Mouse (Mus musculus) left cerebral cortex, adult 8-10 months (tissue): Measurements from ENCODE around the gene Cdc25b. TPM values are rescaled to one million over a fixed set of nuclear protein-coding genes. Genes with fewer than 3 reads are reported as not detected.

Source experiments
- DNase-seq, 2 experiments: peaks; one replicate each; pipeline ENCODE4 v3.0.0; 2022; ENCODE audit warnings: low spot score in 2 of 2
- total RNA-seq, 4 experiments: library from RNA; stranded (reverse); gene quantifications; 2 replicates each; pipeline ENCODE4 v1.2.4; 2022

The Cdc25b gene
- total RNA-seq, 4 experiments from 2014 or later: 18.3 to 21.9 (median 19.1) TPM

DNA sequence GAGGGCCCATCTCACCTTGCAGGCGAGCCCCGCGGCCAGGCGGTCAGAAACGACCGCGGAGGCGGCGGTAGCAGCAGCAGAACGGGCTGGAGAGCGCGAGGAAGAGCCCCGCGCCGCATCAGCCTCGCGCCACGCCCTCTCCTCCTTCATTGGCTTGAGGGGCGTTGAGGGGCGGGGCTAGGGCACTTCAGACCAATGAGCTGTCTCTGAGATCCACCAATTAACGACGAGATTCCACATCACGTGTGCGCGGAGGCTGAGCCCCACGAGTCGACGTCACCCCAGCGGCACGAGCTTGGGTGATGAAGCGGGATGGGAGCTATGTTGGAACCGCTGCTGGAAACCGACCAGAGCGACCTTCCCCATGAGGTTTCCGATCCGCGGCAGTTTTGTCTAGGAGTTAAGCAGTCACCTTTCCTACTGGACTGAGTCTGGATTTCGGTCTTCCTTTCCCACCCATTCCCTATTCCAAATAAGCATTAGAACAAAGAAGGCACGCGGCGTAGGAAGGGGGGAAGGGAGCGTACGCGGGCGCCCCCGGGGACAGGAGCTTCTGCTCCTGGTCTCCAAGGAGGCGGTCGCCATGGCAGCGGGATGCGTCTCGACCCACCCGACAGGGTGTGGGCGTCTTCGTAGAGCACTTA, 26.7 kb upstream of the Cdc25b start, which contains the start of gene 1700037H04Rik:
TSS of gene 1700037H04Rik (minus strand) at position 144 of the 644 bp plus-strand sequence.
- DNase-seq: peak; percentile 82 to 97

DNA sequence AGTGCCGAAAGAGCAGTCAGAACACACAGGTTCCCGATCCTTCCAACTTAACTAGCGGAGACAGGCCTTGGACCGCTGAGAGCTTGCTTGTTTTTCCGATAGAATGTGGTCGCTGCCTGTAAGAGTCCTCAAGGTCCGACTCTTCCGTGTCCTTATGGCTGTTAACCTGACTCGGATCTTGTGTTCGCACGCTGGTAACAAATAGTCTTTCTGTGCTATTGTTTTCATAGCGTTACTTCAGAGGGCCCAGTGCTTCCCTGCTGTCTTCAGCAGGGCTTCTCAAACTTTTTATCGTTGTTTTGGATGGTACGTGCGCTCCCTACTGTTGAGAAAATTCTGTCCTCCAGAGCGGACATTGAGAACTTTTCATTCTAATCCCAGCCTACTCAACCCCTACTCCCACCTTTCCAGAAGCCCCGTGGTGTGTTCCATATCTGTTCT, 26.1 kb upstream of the Cdc25b start:
- no peak for DNase-seq

DNA sequence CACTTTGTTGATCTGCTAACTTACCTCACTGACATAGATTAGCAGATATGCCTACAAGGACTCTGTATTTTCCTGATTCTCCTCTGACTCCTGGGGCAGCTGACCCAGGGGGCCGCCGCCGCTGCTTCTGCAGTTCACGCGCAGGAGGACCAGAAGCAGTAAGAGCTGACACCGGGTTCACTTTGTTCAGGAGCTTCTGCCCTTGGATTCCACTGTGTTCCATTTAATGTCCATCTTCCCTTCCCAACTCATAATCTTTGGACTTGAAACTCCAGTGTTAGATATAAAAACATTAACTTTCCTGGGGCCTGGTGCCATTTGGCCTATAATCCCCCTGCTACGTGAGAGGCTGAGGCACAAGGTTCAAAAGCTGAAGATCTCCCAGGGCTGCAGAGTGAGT, 22.8 kb upstream of the Cdc25b start:
- no peak for DNase-seq

DNA sequence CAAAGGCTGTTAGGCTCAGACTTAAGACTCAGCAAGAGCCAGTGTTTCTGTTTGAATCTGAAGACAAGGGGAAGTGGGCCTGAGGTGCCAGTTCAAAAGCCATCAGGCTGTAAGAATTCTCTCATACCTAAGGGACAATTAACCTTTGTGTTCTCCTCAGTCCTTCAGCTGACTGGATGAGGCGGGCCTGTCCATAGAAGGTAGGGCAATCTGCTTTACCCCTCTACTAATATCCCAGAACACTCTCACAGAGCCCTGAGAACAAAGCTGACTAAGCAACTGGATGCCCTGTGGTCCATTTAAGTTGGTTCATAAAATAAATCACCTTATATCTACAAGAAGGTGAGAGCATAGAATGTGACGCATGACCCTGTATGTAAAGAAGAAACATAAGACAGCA, 20.6 kb upstream of the Cdc25b start:
- DNase-seq: no peak

DNA sequence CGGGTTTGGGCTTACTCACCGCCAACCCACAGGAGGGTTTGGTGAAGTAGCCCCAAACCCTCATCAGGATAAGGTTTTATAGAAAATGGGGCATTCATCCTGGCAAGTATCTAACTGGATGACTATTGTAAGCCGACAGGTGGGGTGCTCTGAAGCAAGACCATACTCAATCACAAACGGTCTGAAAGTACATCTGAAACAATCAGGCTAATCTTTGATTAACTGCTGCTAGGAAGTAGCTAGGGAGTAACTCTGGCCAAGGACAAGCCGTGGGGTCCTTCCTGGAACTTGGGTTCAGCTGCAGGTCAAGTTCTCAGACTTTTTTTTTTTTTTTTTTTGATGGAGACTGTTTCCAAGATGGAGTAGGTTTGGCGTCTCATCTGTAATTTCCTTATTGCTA, 18.8 kb upstream of the Cdc25b start:
- DNase-seq: no peak

DNA sequence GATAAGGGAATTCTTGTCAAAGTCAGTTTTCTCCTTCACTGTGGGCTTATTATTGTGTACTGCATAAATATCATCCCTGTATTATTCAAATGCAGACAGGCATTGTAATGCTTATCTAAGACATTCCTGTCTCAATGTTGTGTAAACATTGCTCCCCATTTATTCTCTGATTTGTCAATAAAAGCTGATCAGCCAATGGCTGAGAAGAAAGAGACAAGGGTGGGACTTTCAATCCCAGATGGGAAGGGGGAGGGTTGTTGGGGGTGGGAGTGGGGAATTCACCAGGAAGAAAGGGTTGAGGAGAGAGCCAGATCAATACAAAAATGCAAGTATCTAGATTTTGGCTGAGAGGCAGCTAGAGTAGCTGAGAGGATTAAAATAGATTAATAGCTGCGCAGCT, 17.8 kb upstream of the Cdc25b start:
- DNase-seq: no peak

DNA sequence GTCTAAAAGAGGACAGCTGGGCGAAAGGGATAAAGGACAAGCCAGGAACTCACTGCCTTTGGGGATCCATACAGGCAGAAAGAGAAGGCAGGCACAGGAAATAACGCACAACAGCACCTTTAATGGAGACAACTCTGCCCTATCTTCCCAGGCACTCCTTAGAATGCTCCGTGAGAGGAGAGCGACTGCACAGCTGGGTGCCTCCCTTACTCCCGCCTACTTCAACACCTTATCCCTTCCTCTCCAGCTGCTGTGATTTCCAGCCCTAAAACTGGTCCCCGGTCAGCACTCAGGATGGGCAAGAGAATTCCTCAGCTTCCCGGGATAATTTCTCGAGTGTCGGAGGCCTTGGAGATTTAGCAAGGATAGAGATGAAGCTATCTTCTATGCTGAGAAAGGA, 15.8 kb upstream of the Cdc25b start:
- no peak for DNase-seq

DNA sequence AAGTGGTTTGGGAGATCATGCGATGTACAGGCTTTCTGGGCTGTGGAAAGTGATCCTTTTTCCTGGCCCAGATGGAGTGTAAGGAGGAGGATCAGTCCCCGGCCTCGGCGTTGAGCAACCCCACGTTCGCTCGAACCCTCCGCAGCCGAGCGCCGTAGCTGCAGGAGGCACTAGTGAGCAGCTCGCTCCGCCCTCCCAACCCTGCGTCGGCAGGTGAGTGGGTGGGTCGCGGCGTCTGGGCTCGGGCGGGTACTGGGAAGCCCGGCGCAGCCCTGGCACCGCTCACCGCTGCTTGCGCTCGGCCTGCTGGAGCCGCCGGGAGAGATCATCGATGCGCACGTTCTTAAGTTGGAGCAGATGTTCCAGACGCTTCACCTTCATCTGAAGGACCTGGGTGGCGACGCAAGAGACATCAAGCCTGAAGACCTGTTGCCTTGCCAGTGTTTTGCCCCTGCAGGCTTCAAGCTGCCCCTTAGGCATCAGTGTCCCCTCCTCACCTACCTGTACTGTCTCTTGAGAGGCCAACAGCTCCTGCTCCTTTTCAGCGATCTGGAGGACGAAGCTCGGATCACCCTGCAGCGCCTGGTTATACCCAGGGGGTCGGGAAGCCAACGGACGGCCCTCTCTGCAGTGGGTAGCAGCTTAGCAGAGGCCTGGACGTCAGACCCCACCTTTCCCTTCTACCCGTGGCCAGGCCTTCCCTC, 15.2 kb upstream of the Cdc25b start:
- peak; percentile 54 to 71 for DNase-seq

DNA sequence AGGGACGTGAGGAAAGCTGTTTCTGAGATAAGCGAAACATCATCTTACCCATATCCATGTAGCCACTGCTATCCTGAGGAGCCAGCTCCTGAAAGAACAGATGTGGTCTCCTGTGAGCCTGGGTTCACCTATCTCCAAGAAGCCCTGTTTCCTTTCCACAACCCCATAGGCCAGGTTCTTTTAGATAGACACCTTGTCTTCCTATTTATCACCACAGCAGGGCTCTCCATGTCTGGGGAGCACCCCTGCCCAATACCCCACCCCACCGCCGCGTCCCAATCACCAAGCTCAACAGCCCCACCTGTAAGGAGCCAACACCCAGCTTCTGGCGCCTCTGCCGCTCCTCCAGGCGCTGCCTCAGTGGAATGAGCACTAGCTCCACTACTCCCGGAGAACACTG, 14.4 kb upstream of the Cdc25b start:
- DNase-seq: no peak

DNA sequence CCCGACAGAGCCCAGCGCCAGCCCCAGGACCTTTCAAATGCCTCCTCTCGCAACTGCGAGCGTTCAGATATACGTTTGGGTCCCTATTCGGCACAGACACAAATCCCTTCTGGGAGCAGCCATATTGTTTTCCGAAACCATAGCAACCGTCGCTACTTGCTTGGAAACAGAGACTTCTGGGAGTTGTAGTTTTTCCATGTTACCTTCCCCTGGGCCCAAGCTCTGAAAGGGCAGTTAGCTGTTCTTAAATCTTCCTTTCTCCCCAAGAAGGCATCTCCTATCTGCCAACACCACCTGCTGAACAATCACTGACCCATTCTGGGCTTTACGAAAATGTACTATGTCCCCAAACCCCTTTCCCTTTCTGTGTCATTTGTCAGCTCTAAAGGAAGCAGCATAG, 12.0 kb upstream of the Cdc25b start:
- DNase-seq: peak; percentile 58 to 66

DNA sequence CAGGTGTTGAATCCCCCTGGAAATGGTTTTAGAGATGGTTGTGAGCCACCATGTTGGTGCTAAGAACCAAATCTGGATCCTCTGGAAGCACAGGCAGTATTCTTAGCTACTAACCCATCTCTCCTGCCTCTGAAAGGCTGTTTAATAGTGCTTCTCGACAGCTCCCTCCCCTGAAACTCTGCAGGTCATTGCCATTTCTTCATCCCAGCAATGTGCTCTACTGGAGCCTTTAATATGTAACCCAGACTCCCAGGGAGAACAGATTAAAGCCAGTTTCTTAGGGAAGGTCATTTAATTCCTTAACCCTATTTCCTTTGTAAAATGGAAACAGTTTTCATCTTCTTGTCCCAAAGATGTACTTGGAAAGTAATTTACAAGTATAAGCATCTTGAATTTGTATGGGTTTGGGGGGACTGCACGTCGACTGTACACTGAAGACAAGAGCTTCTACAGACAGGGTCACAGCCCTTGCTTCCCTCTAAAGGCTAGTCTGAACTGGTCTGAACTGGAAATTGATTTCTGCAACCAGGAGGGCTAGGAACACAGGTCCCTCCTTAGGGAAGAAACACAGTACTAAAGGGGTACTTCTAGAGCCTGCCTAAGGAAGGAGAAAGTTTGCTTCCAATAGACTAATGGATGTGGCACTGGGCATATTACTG, 11.3 kb upstream of the Cdc25b start:
- DNase-seq: no peak

DNA sequence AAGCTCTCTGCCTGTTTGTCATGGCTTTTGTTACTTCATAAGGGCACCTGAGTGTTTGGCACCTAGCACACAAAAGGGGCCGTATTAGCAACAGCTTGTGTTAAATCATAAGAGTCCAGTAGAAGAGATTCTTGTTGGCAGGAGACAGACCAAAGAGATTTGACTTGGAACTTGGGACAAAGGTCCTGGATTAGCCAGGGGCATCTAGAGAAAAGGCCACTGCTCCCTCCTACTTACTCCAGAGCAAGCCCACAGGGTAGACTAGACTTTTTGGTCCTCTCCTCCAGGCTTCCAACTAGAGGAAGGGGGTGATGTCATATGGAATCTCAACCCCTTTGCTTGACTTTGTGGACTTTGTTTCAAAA, 10.8 kb upstream of the Cdc25b start:
- DNase-seq: no peak

DNA sequence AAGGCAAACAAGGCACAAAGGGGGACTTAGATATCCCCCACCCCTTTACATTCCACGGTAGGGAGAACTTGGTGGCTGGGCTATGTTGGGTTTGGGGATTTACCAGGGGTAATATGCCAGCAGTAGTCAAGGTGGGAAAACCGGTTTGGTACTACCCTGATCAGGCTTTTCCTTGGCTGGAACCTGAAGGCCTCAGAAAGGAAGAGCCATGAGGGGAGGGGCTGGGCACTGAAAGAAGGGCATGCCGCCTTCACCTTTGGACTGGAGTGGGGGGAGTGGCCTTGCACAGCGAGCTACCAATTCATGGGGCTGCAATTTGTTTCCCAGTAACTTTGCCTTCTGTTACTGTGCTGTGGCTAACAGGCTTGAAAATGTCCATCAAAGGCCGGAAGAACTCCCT, 10.3 kb upstream of the Cdc25b start:
- no peak for DNase-seq

DNA sequence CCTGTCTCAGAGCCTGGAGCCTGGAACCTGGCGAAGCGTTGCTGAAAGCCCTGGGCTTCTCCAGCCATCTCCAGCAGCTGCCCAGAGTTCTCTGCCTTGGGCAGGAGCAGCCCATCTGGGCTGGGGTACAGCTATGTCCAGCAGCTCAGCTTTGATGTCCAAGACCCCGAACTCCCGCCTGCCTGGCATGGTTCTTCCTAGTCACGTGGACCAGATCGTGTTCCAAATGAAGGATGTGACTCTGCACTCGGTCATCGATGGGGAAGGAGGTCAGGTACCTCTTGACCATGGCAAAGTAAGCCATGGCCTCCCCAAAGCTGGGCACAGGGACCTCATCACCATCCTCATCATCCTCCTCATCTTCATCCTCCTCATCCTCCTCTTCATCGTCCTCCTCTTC, 8.8 kb upstream of the Cdc25b start:
- DNase-seq: no peak

DNA sequence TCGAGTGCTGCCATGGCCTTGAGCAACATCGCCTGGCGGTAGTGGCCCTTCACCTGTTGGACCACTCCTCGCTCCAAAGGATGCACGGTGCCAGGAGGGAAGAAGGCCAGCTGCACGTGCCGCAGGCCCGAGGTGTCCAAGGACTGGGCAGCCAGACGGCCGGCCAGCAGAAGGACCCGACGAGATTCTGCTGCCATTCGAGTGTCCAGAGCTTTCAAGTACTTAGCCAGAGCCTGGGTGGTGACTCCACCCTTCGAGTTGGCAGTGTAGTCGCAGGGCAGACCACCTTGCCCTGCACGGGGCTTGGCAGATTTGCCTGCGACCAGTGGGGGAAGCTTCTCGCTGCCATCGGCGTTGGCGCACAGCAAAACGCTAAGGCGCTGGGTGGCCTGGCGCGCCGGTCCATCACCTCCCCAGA, 7.9 kb upstream of the Cdc25b start:
- DNase-seq: no peak

DNA sequence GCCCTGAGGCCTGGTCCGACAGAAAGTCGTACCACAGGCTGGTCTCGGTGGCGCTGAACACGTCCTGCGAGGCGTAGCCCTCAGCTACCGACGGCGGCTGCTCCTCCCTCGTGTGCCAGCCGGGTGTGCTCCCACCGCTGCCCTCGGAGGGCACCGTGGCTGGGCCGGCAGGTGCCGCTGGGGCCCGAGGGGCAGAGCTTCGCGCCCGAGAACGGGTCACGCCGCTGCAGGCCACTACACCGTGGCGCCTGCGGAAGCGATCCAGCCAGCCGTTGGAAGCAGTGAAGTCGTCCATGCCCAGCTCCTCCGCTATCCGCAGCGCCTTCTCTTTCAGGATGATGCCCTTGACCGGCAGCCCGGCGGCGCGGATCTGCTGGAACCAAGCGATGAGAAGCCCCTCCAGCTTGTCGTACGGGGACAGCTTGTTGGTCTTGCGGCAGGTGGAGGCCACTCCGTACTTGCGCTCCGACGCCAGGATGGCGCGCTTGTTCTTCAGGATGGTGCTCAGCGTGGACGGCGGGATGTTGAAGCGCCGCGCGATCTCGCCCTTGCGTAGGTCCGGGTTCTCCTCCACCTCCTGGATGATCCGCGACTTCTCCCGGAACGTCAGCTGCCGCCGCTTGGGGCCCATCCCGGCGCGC, 7.4 kb upstream of the Cdc25b start:
- peak; percentile 58 to 66 for DNase-seq

DNA sequence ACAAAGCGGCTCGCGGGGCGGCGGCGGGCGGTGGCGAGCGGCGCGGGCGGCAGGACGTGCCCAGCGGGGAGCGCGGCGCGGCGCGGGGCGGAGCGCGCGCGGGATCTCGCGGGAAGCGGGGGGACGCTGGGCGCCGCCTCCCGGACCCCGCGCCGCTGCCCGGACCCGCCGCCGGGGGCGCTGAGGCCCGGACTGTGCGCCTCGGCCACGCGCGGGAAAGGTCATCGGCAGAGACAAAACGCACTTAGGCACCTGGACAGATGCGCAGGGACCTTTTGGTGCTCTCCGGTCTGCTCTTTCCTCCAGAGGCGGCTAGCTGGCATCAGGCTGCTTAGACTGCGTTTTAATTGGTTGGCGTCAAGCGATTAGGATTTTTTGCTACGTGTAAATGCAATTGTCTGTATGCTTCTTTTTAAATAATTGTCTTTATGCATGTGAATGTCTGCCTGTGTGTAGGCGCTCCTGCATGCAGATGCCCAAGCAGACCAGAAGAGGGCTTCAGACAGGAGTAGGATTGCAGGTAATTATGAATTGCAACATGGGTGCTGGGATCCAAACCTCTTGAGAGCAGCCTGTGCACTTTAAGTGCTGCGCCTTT, 6.7 kb upstream of the Cdc25b start, which contains the start of gene Cenpb:
TSS of gene Cenpb (minus strand) at position 78 of the 598 bp plus-strand sequence.
- peak; percentile 73 to 77 for DNase-seq

DNA sequence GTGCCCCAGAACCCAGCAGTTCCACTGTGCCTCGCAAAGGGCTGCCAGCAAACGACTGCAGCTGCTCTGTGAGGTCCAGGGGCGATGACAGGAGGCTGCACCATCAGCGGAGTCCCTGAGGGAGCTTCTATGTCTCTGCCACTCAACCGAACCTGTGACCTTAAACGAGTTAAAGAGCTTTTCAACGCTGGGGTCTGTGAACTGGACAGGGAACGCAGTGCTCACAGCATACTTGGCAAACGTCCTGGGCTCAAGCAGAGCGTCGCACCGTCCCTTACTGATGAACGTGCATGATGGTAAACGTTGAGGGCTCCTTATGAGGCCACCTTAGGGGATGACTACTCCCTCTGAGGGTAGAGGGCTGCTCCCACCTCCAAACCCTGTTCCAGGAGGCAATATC, 406 bp upstream of the Cdc25b start:
- no peak for DNase-seq

DNA sequence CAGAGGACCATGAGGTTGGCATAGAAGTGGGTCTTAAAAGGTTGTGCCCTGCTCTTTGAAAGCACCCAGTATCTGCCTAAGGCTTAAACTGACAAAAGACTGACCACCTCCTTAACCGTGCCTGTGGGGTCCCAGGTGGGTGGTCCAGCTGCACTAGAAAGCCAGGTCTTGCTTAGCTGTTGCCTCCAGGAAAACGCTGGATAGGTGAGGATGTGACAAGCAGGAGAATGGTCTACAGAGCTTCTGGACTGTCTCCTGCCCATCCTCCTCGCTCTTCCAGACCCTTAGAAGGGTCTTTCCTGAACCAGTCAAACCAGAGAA, 813 bp downstream of the Cdc25b start:
- no peak for DNase-seq

DNA sequence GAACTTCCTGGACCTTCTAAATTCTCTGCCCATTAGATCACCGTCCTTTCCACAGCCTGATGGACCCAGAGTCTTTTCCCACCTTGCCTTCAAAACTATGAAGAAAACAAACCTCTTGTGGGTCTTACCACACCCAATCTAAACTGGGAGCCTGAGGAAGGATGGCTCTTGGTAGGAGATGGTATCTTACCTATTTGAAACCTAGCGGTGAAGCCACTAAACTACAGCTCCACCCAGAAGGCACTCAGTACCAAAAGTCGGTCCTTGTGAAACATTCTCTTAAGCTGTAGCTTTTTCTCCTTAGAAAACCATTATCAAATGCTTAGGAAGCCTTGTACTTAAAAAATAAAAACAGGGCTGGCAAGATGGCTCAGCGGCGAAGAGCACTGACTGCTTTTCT, 1.6 kb downstream of the Cdc25b start:
- DNase-seq: no peak

DNA sequence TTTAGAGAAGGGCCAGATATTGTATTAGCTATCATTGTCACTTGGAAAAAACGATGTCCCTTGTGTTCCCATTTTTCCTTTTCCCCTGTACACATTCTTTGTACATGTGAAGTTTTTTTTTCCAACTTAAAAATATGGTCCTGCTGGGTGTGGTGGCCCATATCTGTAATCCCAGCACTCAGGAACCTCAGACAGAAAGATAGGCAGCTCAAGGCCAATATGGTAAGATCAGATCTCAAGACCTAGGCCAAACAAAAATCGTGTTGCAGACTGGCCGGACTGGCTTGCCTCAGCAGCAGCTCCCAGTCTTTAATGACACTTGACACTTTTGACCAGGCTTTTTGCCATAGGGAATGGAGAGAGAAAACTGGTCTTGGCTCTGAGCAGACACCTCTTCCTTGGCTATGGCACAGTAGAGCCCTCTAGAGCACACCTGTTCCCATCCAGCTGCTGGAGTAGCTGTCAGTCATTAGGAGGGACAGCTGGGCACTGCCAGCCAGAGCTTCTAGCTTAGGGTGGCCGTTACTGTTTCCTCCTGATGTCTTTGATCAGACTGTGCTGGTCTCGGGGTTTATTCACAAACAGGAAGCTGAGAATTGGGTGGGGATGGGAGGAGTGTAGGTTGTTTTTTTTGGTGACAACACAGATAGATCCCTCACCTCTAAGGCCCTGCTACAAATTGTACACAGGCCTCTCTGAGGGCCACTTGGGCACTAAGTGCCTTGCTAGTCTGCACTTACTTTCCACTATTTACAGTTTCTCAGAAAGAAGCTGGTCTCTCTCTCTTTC, 3.0 kb downstream of the Cdc25b start:
- DNase-seq: no peak
